Mouse (Mus musculus) midbrain, embryonic 12.5 days (tissue): Measurements from ENCODE around the gene Brd9. TPM values are rescaled to one million over a fixed set of nuclear protein-coding genes. Genes with fewer than 3 reads are reported as not detected.
A peak's percentile ranks its signal among the peaks of the same experiment; 100 is the strongest.

Experiments
- ATAC-seq: fragments of 200-750 bp; cut with Nextera tagmentation; 2 replicates; pipeline ENCODE4 v1.8.0; 2017; ENCODE audit warnings: low read depth, moderate TSS enrichment, moderate library complexity; ENCODE audit not compliant: low FRiP score
- H3K27ac ChIP-seq: fragments of 300-500 bp; sonication (generic); replicated peaks from 2 replicates; pipeline ENCODE4 v1.5.1; 2016; ENCODE audit warnings: mild to moderate bottlenecking
- H3K27me3 ChIP-seq: fragments of 300-500 bp; sonication (generic); 2 replicates; pipeline ENCODE4 v1.6.1; 2016; ENCODE audit warnings: mild to moderate bottlenecking
- H3K36me3 ChIP-seq: fragments of 300-500 bp; sonication (generic); 2 replicates; pipeline ENCODE4 v1.6.1; 2016
- H3K4me1 ChIP-seq: fragments of 300-500 bp; sonication (generic); 2 replicates; pipeline ENCODE4 v1.6.1; 2016
- H3K4me2 ChIP-seq: fragments of 300-500 bp; sonication (generic); replicated peaks from 2 replicates; pipeline ENCODE4 v1.6.1; 2016; ENCODE audit warnings: mild to moderate bottlenecking, moderate library complexity
- H3K4me3 ChIP-seq: fragments of 300-500 bp; sonication (generic); 2 replicates; pipeline ENCODE4 v1.5.1; 2016; ENCODE audit warnings: mild to moderate bottlenecking
- H3K9ac ChIP-seq: fragments of 300-500 bp; sonication (generic); replicated peaks from 2 replicates; pipeline ENCODE4 v1.6.1; 2016; ENCODE audit warnings: mild to moderate bottlenecking, moderate library complexity
- H3K9me3 ChIP-seq: fragments of 300-500 bp; sonication (generic); 2 replicates; pipeline ENCODE4 v1.6.1; 2016; ENCODE audit warnings: mild to moderate bottlenecking
- WGBS: fragments of 180-500 bp; shearing (Covaris S2); methylation state at CpG from one replicate; pipeline ENCODE4 v1.1.7; 2016; 5-methylcytosine and 5-hydroxymethylcytosine counted together
- polyA plus RNA-seq: library from polyadenylated mRNA; unstranded; fragments of >200 nt; fragmentation: Nextera tagmentation; extraction: Ambion mirVana; gene quantifications from 2 replicates; pipeline ENCODE4 v1.2.1, GENCODE M21; 2016

Brd9 gene
- polyA plus RNA-seq, 1 experiment from 2014 or later, result 83.8 TPM

DNA sequence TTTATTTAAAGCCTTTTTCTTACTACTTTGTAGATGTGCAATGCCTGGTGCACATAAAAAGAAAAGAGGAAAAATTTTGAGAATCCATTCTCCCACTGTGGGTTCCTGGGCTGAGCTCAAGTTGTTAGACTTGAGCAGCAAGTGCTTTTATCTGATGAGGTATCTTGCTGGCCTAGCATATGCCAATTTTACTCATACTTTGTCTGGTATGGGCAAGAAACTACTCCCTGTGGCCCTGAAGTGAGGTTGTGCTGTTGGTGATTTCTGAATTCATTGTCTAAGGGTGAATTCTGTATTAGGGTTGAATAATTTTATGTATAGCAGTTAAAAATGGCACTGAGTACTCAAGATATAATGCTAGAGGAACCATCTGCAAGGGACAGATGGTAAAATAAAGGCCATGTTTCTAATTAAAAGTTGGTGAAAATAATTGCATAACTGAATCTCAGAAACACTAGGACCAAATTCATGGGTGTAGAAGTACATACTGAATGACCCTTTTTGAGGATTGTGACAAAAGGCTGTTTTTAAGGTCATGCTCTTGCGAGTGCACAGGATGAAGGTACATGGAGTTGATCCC lies 16.0 kb downstream of the Brd9 start:
- no peak overlapping the region for H3K9ac ChIP-seq
- H3K27me3 ChIP-seq, result no peaks in the 10 kb centered on the region
- no peaks in the 10 kb centered on the region for H3K9me3 ChIP-seq
- WGBS, result 95% methylated on average over 1 of the region's 1 CpGs
- no peak overlapping the region for H3K27ac ChIP-seq
- no peak overlapping the region for H3K4me2 ChIP-seq
- H3K4me3 ChIP-seq, result no peak overlapping the region
- no peak for ATAC-seq
- peaks cover 88% of the 10 kb centered on the region for H3K36me3 ChIP-seq
- H3K4me1 ChIP-seq, result no peaks in the 10 kb centered on the region

DNA sequence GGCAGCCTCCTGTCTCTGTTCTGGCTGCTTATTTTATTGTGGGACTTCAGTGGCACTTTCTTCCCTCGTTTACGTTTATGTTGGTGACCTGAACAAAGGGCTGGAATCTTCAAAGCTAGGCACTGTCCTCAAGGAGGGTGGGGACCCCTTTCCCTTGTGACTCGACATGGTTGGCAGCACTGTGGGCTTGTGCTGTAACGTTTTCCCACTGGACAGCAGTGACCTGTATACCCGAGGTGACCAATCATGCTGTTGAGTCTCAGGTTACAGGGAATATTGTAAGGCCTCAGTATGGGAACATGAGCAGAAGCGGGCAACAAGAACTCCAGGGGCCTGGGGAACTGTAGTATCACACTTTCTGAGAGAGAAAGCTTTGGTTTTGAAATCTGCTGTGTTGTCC lies 17.1 kb downstream of the Brd9 start:
- Histone ChIP-seq H3K4me1 (no peaks in the 10 kb centered on the region), H3K27me3 (no peaks in the 10 kb centered on the region), H3K9ac (no peak overlapping the region), H3K4me2 (no peak overlapping the region), H3K27ac (no peak overlapping the region), H3K4me3 (no peak overlapping the region), H3K36me3 (peaks cover 88% of the 10 kb centered on the region), H3K9me3 (no peaks in the 10 kb centered on the region)
- 70% methylated on average over 6 of the region's 6 CpGs for WGBS
- ATAC-seq, result no peak

DNA sequence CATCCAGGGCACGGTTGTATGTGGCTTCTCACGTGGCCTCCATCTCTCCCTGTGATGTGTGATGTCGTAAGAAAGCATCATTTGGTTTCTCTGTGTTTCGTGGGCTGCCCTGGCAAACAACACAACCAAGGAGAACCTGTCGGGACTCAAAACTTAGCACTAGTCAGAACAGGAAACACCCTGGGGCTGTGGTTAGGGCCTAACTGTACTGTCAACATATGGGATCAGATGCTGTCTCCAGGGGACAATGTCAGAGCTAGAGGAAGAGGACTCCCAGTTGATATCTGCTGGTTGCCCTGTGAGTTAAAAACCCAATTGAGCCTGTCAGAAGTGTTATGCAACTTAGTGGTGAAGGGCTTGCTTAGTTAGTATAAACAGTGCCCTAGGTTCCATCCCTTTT lies 17.9 kb downstream of the Brd9 start:
- H3K27me3 ChIP-seq, result no peaks in the 10 kb centered on the region
- no peak for ATAC-seq
- WGBS, result 89% methylated on average over 5 of the region's 5 CpGs
- H3K4me1 ChIP-seq, result no peaks in the 10 kb centered on the region
- no peak overlapping the region for H3K4me3 ChIP-seq
- H3K4me2 ChIP-seq, result no peak overlapping the region
- H3K9ac ChIP-seq, result no peak overlapping the region
- no peaks in the 10 kb centered on the region for H3K9me3 ChIP-seq
- no peak overlapping the region for H3K27ac ChIP-seq
- peaks cover 88% of the 10 kb centered on the region for H3K36me3 ChIP-seq

DNA sequence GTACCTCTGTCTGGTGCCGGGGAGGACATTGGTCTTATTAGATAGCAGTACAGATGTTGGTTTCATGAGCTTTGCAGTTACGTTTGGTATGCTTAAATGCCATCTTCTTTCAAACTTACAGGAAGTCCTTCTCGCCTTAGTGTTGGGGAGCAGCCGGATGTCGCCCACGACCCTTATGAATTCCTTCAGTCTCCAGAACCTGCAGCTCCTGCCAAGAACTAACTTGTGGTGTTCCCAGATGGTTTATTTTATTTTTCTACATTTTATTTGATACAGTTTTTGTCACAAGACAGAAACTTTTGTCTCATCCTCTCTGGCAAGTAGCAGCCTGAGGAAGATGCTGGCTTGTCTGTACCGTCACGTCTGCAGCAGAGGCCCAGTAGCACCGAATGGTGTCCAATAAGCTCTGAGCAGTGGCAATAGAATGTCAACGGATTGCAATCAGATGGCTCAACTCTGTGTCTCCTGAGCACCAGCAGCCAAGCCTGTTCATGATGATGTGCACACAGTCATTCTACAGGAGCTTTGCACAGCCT lies 22.6 kb downstream of the Brd9 start:
- Histone ChIP-seq H3K9ac (no peak overlapping the region), H3K27me3 (no peaks in the 10 kb centered on the region), H3K9me3 (no peaks in the 10 kb centered on the region), H3K36me3 (peaks cover 68% of the 10 kb centered on the region), H3K4me2 (no peak overlapping the region), H3K4me3 (no peak overlapping the region), H3K4me1 (no peaks in the 10 kb centered on the region), H3K27ac (no peak overlapping the region)
- 95% methylated on average over 10 of the region's 10 CpGs for WGBS
- ATAC-seq, result no peak

DNA sequence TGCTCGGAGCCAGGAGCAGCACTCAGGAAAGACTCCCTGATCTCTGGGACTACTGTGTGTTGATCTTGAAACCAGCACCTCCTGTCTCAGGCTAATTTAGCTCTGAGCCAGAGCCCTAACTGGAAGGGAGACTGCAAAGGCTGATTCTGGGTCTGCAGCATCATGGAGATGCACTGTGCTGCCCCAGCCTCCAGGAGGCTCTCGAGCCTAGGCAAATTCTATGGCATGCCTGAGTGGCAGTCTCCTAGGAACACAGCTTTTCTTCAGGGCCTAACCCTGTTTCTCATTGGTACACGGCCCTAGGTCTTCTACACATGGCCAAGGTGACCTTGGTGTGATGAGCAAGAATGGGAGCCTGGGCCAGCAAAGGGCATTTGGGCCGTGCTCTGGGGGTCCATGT lies 23.6 kb downstream of the Brd9 start:
- H3K4me3 ChIP-seq, result no peak overlapping the region
- no peaks in the 10 kb centered on the region for H3K9me3 ChIP-seq
- no peak for ATAC-seq
- no peak overlapping the region for H3K4me2 ChIP-seq
- H3K27me3 ChIP-seq, result no peaks in the 10 kb centered on the region
- peaks cover 59% of the 10 kb centered on the region for H3K36me3 ChIP-seq
- WGBS, result 69% methylated on average over 4 of the region's 4 CpGs
- H3K4me1 ChIP-seq, result no peaks in the 10 kb centered on the region
- H3K27ac ChIP-seq, result no peak overlapping the region
- no peak overlapping the region for H3K9ac ChIP-seq

DNA sequence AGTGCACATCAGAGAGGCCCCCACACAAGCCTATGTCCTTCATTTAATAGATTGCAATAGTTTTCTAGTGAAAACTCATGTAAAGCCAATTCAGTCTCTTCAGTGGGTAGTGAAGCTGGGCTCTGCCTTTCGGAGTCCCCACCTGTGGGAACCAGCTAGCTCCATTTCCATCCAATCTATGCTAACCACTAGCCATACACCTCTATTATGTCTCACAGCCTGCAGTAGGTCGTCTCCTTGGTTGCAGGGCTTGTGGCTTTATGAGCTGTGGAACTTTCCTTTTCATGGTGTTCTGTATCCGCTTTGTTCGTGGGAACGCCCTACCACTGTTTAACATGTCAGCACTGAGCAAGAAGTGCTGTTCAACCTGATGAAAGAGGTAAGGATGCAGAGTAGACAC lies 25.9 kb downstream of the Brd9 start, which contains the start of gene Zdhhc11:
TSS of gene Zdhhc11 (plus strand) at position 301 of the 400 bp plus-strand sequence.
- Histone ChIP-seq H3K27ac (no peak within 1 kb of the TSS), H3K4me2 (no peak within 1 kb of the TSS), H3K4me1 (no peaks in the 10 kb centered on the region), H3K4me3 (no peak within 1 kb of the TSS), H3K9me3 (no peaks in the 10 kb centered on the region), H3K9ac (no peak within 1 kb of the TSS), H3K36me3 (peaks cover 37% of the 10 kb centered on the region), H3K27me3 (no peaks in the 10 kb centered on the region)
- no peak for ATAC-seq
- WGBS, result 91% methylated on average over 5 of the region's 5 CpGs

DNA sequence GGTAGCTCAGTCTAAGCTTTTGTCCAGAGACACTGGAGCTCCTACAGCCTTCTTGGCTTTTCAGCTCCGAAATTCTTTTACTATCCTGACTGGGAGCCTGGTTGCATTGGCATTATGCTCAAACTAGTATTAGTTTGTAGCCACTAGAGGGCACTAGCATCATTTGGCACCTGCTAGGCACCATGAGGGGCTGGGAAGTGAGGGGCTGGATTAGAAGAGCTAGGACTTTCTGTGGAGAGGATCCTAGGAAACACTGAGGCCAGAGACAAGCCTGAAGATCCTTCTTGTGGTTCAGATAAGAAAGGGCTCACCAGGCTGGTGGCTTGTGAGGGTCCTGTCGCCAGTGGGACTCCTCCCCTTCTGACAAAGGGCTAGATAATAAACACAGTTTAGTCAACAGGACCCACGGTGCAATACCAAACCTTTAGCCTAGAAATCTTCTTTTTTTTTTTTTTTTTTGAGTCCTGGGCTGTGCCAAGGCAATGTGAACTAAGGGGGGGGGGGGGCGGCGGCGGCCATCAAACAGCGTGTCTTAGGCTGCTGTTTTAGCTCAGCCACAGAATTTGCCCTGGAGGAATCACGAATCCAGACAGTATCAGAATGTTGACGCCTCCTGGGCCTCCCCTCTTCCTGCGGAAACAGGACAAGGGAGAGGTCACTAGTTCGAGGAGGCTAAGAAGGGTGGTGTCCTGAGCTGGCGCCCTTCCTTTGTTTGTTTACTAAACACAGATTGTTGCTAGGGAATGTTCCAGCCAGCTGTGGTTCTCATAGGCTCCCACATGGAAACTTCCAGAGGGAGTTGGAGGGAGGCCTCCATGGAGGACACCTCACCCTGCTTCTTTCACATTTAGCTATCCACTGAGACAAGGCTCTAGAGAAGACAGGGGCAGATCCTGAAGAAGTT lies 33.2 kb downstream of the Brd9 start:
- Histone ChIP-seq H3K4me3 (no peak overlapping the region), H3K9me3 (no peaks in the 10 kb centered on the region), H3K9ac (no peak overlapping the region), H3K27ac (no peak overlapping the region), H3K4me1 (no peaks in the 10 kb centered on the region), H3K4me2 (no peak overlapping the region), H3K36me3 (no peaks in the 10 kb centered on the region), H3K27me3 (no peaks in the 10 kb centered on the region)
- WGBS, result 53% methylated on average over 12 of the region's 12 CpGs
- ATAC-seq, result peak; percentile 76

DNA sequence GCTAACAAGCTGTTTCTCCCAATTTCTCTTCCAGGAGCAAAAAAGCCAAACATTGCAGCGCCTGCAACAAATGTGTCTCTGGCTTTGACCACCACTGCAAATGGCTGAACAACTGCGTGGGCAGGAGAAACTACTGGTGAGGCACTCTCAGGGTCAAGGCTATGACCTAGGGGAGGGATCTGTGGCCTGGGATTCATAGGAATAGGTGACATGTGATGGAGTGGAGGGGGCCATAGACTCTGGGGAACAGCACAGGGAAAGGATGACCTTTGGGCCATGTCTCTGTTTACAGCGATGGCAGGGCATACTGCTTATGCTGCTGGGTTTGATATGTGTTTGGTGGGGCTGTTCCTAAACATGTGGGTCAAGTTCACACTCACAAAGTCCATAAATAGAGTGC lies 36.9 kb downstream of the Brd9 start:
- Histone ChIP-seq H3K27ac (no peak overlapping the region), H3K4me2 (no peak overlapping the region), H3K4me1 (no peaks in the 10 kb centered on the region), H3K4me3 (no peak overlapping the region), H3K36me3 (no peaks in the 10 kb centered on the region), H3K9ac (no peak overlapping the region), H3K27me3 (no peaks in the 10 kb centered on the region), H3K9me3 (no peaks in the 10 kb centered on the region)
- WGBS, result 92% methylated on average over 3 of the region's 3 CpGs
- ATAC-seq, result no peak

DNA sequence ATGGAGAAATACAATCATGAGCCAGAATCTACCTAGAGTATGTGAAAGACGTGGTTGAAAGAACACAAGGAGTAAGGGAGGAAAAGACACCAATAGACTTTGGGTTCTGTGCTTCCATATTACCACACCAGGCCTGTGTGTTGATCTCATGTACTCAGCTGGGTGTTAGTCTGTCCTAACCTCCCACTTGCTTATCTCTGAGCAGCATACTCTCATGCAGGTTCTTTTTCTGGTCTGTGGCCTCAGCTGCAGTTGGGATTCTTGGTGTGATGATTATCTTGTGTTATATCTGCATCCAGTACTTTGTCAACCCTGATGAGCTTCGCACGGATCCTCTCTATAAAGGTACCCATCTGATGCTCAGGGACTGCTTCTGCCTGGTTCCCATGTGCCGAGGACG lies 39.3 kb downstream of the Brd9 start:
- WGBS, result 89% methylated on average over 5 of the region's 5 CpGs
- H3K27me3 ChIP-seq, result no peaks in the 10 kb centered on the region
- no peak overlapping the region for H3K9ac ChIP-seq
- ATAC-seq, result no peak
- no peak overlapping the region for H3K4me3 ChIP-seq
- no peak overlapping the region for H3K4me2 ChIP-seq
- no peaks in the 10 kb centered on the region for H3K9me3 ChIP-seq
- H3K27ac ChIP-seq, result no peak overlapping the region
- H3K4me1 ChIP-seq, result no peaks in the 10 kb centered on the region
- H3K36me3 ChIP-seq, result no peaks in the 10 kb centered on the region

DNA sequence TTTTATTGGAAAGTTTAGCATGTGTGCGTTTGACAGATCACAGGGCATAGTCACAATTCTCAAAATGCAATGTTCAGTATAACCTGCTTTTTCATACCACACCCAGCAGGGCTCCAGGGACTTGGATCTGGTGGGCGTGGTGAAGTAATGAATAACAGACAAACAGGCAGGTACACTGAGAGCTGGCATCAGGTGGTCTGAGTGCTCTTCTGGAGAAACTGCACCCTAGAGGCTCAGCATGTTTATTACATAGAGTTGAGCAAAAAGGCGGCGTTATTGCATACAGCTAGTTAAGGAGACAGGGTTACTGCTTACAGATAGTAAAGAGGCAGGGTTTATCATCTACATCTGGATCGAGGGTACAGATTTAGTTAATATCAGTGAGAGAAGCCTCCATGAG lies 52.7 kb downstream of the Brd9 start:
- Histone ChIP-seq H3K9me3 (no peaks in the 10 kb centered on the region), H3K4me1 (no peaks in the 10 kb centered on the region), H3K9ac (no peak overlapping the region), H3K36me3 (no peaks in the 10 kb centered on the region), H3K4me3 (no peak overlapping the region), H3K27me3 (no peaks in the 10 kb centered on the region), H3K27ac (no peak overlapping the region), H3K4me2 (no peak overlapping the region)
- no peak for ATAC-seq
- WGBS, result 83% methylated on average over 5 of the region's 5 CpGs

DNA sequence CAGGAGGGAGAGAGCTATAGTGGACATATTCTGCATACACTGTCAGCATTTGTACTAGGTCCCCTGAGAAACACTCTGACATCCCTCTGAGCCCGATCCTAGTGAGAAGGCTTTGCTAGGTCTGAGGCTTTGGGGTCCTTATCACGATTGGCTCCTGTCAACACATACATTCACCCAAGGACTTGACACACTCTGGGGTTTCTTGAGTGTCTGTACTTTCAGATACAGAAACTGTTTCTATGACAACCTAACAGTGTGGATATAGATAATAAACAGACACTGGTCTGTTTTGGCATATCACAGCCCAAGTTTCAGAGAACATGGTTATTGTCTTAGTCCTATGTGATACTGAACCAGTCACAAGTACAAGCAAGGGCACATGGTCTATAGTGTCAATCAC lies 53.1 kb downstream of the Brd9 start:
- Histone ChIP-seq H3K4me3 (no peak overlapping the region), H3K9ac (no peak overlapping the region), H3K4me2 (no peak overlapping the region), H3K27me3 (no peaks in the 10 kb centered on the region), H3K4me1 (no peaks in the 10 kb centered on the region), H3K9me3 (no peaks in the 10 kb centered on the region), H3K27ac (no peak overlapping the region), H3K36me3 (no peaks in the 10 kb centered on the region)
- 82% methylated on average over 2 of the region's 2 CpGs for WGBS
- no peak for ATAC-seq

DNA sequence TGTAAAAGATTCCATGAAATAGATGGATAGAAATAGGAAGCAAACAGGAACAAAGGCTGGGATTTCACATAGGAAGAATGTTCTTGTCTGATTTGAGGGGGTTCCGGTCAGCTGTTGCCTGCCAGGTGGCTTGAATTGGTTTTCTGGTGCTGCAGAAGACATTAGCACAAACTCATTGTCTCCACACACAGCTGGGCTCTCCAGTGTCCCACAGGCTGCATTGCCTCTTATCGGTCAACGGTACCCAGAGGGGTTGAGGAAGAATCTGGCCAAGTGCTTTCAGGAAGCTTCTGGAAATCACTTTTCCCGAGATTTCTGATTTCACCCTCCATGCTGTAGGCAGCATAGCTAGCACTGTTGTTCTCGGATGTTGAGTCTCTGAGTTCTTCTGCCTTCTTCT lies 53.7 kb downstream of the Brd9 start:
- no peaks in the 10 kb centered on the region for H3K4me1 ChIP-seq
- no peaks in the 10 kb centered on the region for H3K27me3 ChIP-seq
- no peak overlapping the region for H3K4me2 ChIP-seq
- H3K9me3 ChIP-seq, result no peaks in the 10 kb centered on the region
- no peak overlapping the region for H3K4me3 ChIP-seq
- H3K36me3 ChIP-seq, result no peaks in the 10 kb centered on the region
- H3K9ac ChIP-seq, result no peak overlapping the region
- H3K27ac ChIP-seq, result no peak overlapping the region
- 86% methylated on average over 5 of the region's 5 CpGs for WGBS
- ATAC-seq, result no peak
